Mouse (Mus musculus) limb, embryonic 10.5 days (tissue): ENCODE measurements around the gene Bace2. TPM values are rescaled to one million over a fixed set of nuclear protein-coding genes. Genes with fewer than 3 reads are reported as not detected.

Source experiments
- polyA plus RNA-seq: library from polyadenylated mRNA; unstranded; fragments of >200 nt; fragmentation: Nextera tagmentation; extraction: Ambion mirVana; gene quantifications from 2 replicates; pipeline ENCODE4 v1.2.1, GENCODE M21; 2016

The Bace2 gene
- polyA plus RNA-seq, 1 experiment from 2014 or later = 1.5 TPM

Other genes with a start within 250 kb of the Bace2 start
- gene Dscam, start 186.0 kb upstream of the Bace2 start, polyA plus RNA-seq = not detected in 2 replicates
- gene Mx1, start 106.2 kb downstream of the Bace2 start, polyA plus RNA-seq = not detected in 2 replicates
- gene Fam3b, start 158.1 kb downstream of the Bace2 start, polyA plus RNA-seq = not detected in 2 replicates